Mouse (Mus musculus) bone marrow, adult 2 months (tissue): Measurements from ENCODE around the gene Bpifa6.

Source experiments
- CTCF ChIP-seq: fragments of 200-500 bp; IDR thresholded peaks from 2 replicates; pipeline ENCODE4 v1.5.1; 2011; ENCODE audit warnings: low read length, control low read depth; ENCODE audit not compliant: control insufficient read depth, insufficient read depth
- POLR2A ChIP-seq: fragments of 200-500 bp; IDR thresholded peaks from 2 replicates; pipeline ENCODE4 v1.6.1; 2011; ENCODE audit warnings: low read depth, mild to moderate bottlenecking, control low read depth, low read length, borderline replicate concordance; ENCODE audit not compliant: control insufficient read depth

- TF ChIP-seq CTCF = peak; percentile 72
- TF ChIP-seq POLR2A = no peak
Measured at GRCm38 (mm10) chr2:153953836-153954235, 20.9 kb upstream of the Bpifa6 start.
